Mouse (Mus musculus) intestine, embryonic 14.5 days (tissue): ENCODE results near the gene Pgm2l1. TPM values are rescaled to one million over a fixed set of nuclear protein-coding genes. Genes with fewer than 3 reads are reported as not detected.
A peak's percentile ranks its signal among the peaks of the same experiment; 100 is the strongest.

Source experiments
- ATAC-seq: fragments of 200-750 bp; cut with Nextera tagmentation; replicated peaks from 2 replicates; pipeline ENCODE4 v1.8.0; 2017; ENCODE audit warnings: low read depth, moderate number of reproducible peaks, moderate TSS enrichment, moderate library complexity; ENCODE audit not compliant: low FRiP score, low TSS enrichment
- DNase-seq: peaks from one replicate; pipeline ENCODE4 v3.0.0-alpha.2; 2018; ENCODE audit warnings: low spot score
- H3K27ac ChIP-seq: fragments of 300-500 bp; sonication (generic); 2 replicates; pipeline ENCODE4 v1.5.1; 2014; ENCODE audit warnings: low read depth, mild to moderate bottlenecking, control low read depth
- H3K27me3 ChIP-seq: fragments of 300-500 bp; sonication (generic); replicated peaks from 2 replicates; pipeline ENCODE4 v1.6.1; 2014; ENCODE audit warnings: low read length, control low read depth; ENCODE audit not compliant: control insufficient read depth, insufficient read depth
- H3K36me3 ChIP-seq: fragments of 300-500 bp; sonication (generic); 2 replicates; pipeline ENCODE4 v1.6.1; 2014; ENCODE audit warnings: low read length, control low read depth; ENCODE audit not compliant: control insufficient read depth, insufficient read depth
- H3K4me1 ChIP-seq: fragments of 300-500 bp; sonication (generic); replicated peaks from 2 replicates; pipeline ENCODE4 v1.6.1; 2014; ENCODE audit warnings: low read length, control low read depth, mixed read lengths; ENCODE audit not compliant: control insufficient read depth, insufficient read depth
- H3K4me2 ChIP-seq: fragments of 300-500 bp; sonication (generic); 2 replicates; pipeline ENCODE4 v1.6.1; 2014; ENCODE audit warnings: low read length
- H3K4me3 ChIP-seq: fragments of 300-500 bp; sonication (generic); 2 replicates; pipeline ENCODE4 v1.5.1; 2014; ENCODE audit warnings: low read depth, low read length, control low read depth, mixed read lengths
- H3K9ac ChIP-seq: fragments of 300-500 bp; sonication (generic); 2 replicates; pipeline ENCODE4 v1.6.1; 2014; ENCODE audit warnings: mild to moderate bottlenecking, low read length
- H3K9me3 ChIP-seq: fragments of 300-500 bp; sonication (generic); 2 replicates; pipeline ENCODE4 v1.6.1; 2016; ENCODE audit warnings: low read length, control low read depth; ENCODE audit not compliant: control insufficient read depth
- WGBS: fragments of 180-500 bp; shearing (Covaris S2); extraction: QIAGEN DNeasy Blood & Tissue Kit; methylation state at CpG from one replicate; pipeline ENCODE4 v1.1.7; 2014; 5-methylcytosine and 5-hydroxymethylcytosine counted together
- polyA plus RNA-seq: library from polyadenylated mRNA; unstranded; fragments of >200 nt; fragmentation: Nextera tagmentation; extraction: Ambion mirVana; gene quantifications from 2 replicates; pipeline ENCODE4 v1.2.1, GENCODE M21; 2014

The Pgm2l1 gene
- polyA plus RNA-seq, 1 experiment from 2014 or later, result 3.2 TPM

DNA sequence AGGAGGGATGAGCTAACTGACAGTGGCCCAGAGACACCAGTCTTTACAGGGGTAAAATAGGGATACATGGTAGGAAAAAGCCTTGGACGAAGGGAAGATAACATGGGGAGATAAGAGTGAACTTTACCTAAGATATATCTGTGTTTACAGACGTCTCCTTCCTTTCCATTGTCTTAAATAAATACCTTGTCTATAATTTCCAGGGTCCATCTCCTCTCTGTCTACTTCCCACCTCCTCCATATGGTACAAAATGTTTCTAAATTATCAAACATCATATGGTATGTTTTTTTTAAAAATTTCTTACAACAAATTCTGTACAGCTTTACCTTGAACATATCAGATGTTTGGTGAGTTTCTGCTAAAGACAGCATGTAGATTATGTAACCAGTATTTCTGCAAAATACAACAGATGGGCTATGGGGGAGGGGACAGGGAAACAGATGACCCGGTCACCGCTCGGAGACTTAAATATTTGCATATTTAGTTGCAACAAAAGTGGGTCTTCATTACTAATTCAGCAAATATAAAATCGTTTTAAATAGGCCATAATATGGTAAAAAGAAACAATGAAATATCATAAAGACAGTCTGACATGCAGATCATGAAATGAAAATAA lies 12.0 kb upstream of the Pgm2l1 start:
- no peaks in the 10 kb centered on the region for H3K9me3 ChIP-seq
- no peaks in the 10 kb centered on the region for H3K27me3 ChIP-seq
- no peak overlapping the region for H3K4me2 ChIP-seq
- no peaks in the 10 kb centered on the region for H3K36me3 ChIP-seq
- no peak overlapping the region for H3K9ac ChIP-seq
- WGBS, result 53% methylated on average over 6 of the region's 6 CpGs
- H3K4me1 ChIP-seq, result no peaks in the 10 kb centered on the region; the same call in 1 of the 2 replicates
- H3K4me3 ChIP-seq, result no peak overlapping the region
- no peak overlapping the region for H3K27ac ChIP-seq
- ATAC-seq (no peak), DNase-seq (no peak)

DNA sequence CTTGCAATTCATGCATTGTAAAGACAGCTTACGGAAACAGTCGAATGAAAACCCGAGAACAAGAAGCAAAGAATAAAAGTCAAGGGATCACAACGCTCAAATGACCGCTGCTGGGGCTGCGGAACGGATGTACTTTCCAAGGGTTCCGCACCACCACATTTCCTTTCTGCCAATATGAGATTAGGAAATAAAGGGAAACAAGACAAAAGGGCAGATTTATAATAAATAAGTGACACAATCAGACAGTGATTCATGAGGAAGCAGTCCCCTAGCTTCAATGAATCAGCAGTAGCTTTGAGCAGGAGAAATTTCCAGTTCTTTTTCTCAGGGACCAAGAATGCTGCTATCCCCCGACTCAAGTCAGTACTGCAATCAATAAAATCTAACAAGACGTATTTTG lies 11.2 kb upstream of the Pgm2l1 start:
- no peak overlapping the region for H3K4me2 ChIP-seq
- whole genome bisulfite sequencing, result 67% methylated on average over 10 of the region's 10 CpGs
- H3K9me3 ChIP-seq, result no peaks in the 10 kb centered on the region
- ATAC-seq, result no peak
- no peak overlapping the region for H3K4me3 ChIP-seq
- H3K36me3 ChIP-seq, result no peaks in the 10 kb centered on the region
- H3K4me1 ChIP-seq, result no peaks in the 10 kb centered on the region; the same call in 1 of the 2 replicates
- DNase-seq, result no peak
- H3K27me3 ChIP-seq, result no peaks in the 10 kb centered on the region
- H3K27ac ChIP-seq, result no peak overlapping the region
- H3K9ac ChIP-seq, result no peak overlapping the region

DNA sequence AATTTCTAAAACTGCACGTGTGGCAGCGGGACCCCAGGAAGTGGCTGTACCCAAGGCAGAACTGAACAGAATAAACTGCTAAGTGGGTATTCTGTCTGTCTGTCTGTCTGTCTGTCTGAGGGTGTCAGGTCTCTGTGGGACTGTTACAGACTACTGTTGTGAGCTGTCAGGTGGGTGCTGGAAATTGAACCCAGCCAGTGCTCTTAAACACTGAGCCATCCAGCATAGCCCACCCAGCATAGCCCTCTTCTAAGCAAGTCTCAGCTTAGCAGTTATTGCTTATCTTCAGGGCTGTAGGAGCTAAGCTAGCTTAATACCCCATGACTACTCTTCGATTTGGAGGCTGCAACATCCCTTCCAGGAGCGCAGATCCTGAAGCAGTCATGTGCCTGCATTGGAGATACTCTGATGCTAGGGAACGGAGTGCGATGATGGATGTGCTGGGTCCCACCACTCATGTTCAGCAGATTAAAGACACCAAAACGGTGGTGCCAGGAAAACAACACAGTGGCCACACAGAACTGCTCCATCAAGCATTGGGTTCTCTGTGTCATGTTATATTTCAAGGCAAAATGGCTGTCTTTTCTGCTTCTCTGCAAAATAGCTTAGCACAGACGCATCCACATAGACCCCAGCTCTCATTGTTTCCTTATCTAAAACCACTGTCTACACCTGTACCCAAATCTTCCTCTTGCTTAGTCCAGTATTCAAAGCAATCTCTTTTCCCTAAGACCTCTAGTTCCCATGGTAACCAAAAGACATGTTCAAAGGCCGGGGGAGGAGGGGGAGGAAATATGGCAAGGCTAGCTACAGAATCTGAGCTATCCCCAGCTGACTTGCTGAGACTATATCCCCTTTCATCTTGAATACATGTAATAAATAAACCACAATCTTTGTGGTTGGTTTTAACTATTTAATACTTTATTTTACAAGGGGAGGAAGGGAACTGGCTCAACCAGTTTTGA lies 10.3 kb upstream of the Pgm2l1 start:
- H3K27ac ChIP-seq, result no peak overlapping the region
- H3K9ac ChIP-seq, result no peak overlapping the region
- DNase-seq, result no peak
- H3K36me3 ChIP-seq, result no peaks in the 10 kb centered on the region
- H3K27me3 ChIP-seq, result no peaks in the 10 kb centered on the region
- ATAC-seq, result no peak
- H3K9me3 ChIP-seq, result no peaks in the 10 kb centered on the region
- H3K4me1 ChIP-seq, result no peaks in the 10 kb centered on the region; the same call in 1 of the 2 replicates
- 78% methylated on average over 9 of the region's 9 CpGs for WGBS
- no peak overlapping the region for H3K4me2 ChIP-seq
- no peak overlapping the region for H3K4me3 ChIP-seq

DNA sequence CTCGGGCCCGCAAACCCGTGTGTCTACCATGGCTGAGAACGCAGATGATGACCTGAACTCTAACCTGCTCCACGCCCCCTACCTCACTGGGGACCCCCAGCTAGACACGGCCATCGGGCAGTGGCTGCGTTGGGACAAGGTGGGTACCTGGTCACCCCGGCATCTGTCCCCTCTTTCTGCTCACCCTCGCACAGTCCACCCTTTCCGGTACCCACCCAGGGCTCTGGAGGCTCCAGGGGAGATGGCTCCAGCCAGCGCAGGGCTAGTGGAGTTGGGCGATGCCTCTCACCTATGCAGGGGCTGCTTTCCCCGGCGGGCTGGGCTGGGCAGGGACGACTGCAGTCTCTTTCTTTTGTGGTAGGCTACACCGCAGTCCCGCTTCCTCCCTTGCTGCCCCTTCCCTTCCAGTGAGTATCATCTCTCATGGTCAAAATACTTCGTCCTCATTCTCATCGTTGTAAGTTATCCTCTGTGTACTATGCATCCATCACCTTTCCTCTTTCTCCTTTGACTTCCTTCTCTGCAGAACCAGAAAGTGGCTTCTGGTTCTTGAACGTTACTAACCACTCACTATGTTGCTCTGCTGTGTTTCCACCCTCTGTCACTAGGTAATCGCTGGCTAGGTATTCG lies 817 bp downstream of the Pgm2l1 start:
- Histone ChIP-seq H3K36me3 (no peaks in the 10 kb centered on the region), H3K27ac (peak overlapping the region; percentile 73; the same call in 1 of the 2 replicates), H3K4me1 (0 out of 2 replicates have a peak, but pooled peaks cover 3% of the 10 kb centered on the region), H3K27me3 (no peaks in the 10 kb centered on the region), H3K9me3 (no peaks in the 10 kb centered on the region), H3K4me2 (peak overlapping the region; percentile 89), H3K9ac (peak overlapping the region; percentile 36), H3K4me3 (peak overlapping the region; percentile 53)
- DNase-seq (no peak), ATAC-seq (peak; percentile 44)
- WGBS, result 2% methylated on average over 23 of the region's 23 CpGs

DNA sequence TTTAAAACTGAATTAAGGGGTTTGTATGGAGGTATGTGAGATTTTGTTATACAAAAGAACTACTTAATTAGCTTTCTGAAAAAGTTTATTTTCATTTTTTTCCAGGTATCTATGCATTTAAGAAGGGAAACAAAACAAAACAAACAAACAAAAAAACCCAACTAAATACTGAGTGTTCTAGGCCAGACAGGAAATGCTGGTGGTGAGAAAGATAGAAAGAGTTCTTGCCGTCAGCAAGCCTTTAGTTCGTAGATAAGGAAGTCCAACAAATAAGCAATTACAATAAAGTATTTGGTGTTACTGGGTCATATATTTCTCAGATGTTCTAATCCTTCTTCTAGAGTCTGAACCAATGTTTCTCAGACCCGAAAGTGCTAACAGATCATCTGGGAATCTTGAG lies 1.8 kb downstream of the Pgm2l1 start:
- Histone ChIP-seq H3K4me3 (no peak overlapping the region), H3K36me3 (no peaks in the 10 kb centered on the region), H3K27me3 (no peaks in the 10 kb centered on the region), H3K4me1 (0 out of 2 replicates have a peak, but pooled peaks cover 3% of the 10 kb centered on the region), H3K9me3 (no peaks in the 10 kb centered on the region), H3K9ac (no peak overlapping the region), H3K4me2 (peak overlapping the region; percentile 89), H3K27ac (no peak overlapping the region)
- DNase-seq, result no peak
- ATAC-seq, result no peak
- WGBS, result 57% methylated on average over 3 of the region's 3 CpGs

DNA sequence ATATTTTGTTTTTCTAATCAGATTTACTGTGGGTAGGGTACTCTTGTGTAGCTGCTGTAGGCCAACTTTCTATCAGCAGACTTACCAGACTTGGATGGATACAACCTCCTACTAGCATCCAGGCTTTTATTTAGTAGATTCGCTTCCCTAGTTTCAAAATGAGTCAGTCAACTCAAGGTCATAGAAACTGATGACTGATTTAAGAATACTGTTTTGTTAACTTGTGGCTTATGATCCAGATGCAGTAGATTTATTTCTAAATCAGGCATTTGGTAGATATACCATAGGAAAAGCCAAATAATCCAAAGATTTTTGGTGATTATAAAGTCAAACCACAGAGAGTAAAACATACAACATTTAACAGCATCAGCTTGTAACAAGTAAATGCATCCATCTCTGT lies 3.5 kb downstream of the Pgm2l1 start:
- 91% methylated on average over 1 of the region's 1 CpGs for WGBS

DNA sequence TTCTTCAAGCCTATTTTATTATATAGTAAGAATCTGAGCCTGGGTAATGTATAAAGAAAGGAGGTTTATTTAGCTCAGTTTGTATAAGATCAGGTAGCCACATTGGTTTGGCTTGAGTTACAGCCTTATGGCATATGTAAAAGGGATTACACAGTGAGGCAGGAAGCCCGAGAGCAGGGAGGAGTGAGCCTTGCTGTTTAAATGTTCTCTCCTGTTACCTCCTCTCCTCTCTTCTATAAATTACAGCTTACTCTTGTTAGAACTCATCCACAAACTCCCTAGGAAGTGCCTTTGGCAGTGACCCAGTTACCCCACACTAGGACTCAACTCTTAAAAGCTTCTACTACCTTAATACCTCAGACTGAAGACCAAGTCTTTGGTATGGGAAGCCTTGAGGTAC lies 4.5 kb downstream of the Pgm2l1 start:
- Histone ChIP-seq H3K4me2 (no peak overlapping the region), H3K9ac (no peak overlapping the region), H3K36me3 (no peaks in the 10 kb centered on the region), H3K9me3 (no peaks in the 10 kb centered on the region), H3K27ac (no peak overlapping the region), H3K27me3 (no peaks in the 10 kb centered on the region), H3K4me1 (0 out of 2 replicates have a peak, but pooled peaks cover 3% of the 10 kb centered on the region), H3K4me3 (no peak overlapping the region)
- DNase-seq (no peak), ATAC-seq (no peak)
- WGBS, result 38% methylated on average over 1 of the region's 1 CpGs

More for the DNA sequence above, 3.5 kb downstream of the Pgm2l1 start:
- H3K9ac ChIP-seq, result no peak overlapping the region
- 0 out of 2 replicates have a peak, but pooled peaks cover 3% of the 10 kb centered on the region for H3K4me1 ChIP-seq
- no peak for ATAC-seq
- H3K36me3 ChIP-seq, result no peaks in the 10 kb centered on the region
- H3K4me3 ChIP-seq, result no peak overlapping the region
- no peaks in the 10 kb centered on the region for H3K9me3 ChIP-seq
- no peak overlapping the region for H3K27ac ChIP-seq
- no peaks in the 10 kb centered on the region for H3K27me3 ChIP-seq
- no peak for DNase-seq
- no peak overlapping the region for H3K4me2 ChIP-seq

DNA sequence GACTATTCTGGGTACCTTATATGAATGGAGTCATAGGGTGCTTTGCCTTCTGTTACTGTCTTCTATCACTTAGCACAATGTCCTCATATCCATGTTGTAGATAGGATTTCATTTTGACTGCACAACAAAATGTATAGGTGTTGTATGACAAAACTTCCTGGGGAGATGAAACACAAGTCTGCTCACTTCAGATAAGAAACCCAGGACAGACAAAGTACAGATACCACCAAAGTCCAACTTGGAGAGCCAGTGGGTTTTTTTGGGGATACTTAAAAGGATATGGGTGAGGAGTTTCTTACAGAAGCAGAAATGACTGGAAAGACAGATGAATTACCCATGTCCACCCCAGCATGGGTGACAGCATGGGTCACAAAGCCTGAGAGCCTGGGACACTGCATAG lies 6.5 kb downstream of the Pgm2l1 start:
- Histone ChIP-seq H3K9me3 (no peaks in the 10 kb centered on the region), H3K27me3 (no peaks in the 10 kb centered on the region), H3K4me2 (no peak overlapping the region), H3K36me3 (no peaks in the 10 kb centered on the region), H3K9ac (no peak overlapping the region), H3K4me1 (no peaks in the 10 kb centered on the region), H3K27ac (no peak overlapping the region), H3K4me3 (no peak overlapping the region)
- DNase-seq (no peak), ATAC-seq (no peak)
